Mouse (Mus musculus) CH12.LX (cell line): ENCODE results near the gene 2610002M06Rik.

ENCODE experiments used
- CTCF ChIP-seq, 2 experiments: IDR thresholded peaks in 1 of 2; conservative IDR thresholded peaks in 1 of 2; 2 replicates each; pipeline ENCODE4 v1.5.1; 2011 to 2012; ENCODE audit warnings: low read depth in 2 of 2, low read length in 2 of 2, improper control_type of control experiment in 1 of 2, inconsistent platforms in 1 of 2, mild to moderate bottlenecking in 1 of 2, moderate library complexity in 1 of 2
- ETS1 ChIP-seq: conservative IDR thresholded peaks from 2 replicates; pipeline ENCODE4 v1.6.1; 2012; ENCODE audit warnings: low read depth, mild to moderate bottlenecking, inconsistent platforms, low read length, improper control_type of control experiment, moderate library complexity
- KAT2A ChIP-seq: IDR thresholded peaks from 2 replicates; pipeline ENCODE4 v1.6.1; 2012; ENCODE audit warnings: low read length, improper control_type of control experiment, inconsistent platforms; ENCODE audit not compliant: insufficient replicate concordance
- MAX ChIP-seq: IDR thresholded peaks from 2 replicates; pipeline ENCODE4 v1.6.1; 2011; ENCODE audit warnings: low read length, improper control_type of control experiment
- MXI1 ChIP-seq: IDR thresholded peaks from 2 replicates; pipeline ENCODE4 v1.6.1; 2011; ENCODE audit warnings: mild to moderate bottlenecking, low read depth, low read length, improper control_type of control experiment
- MYC ChIP-seq: IDR thresholded peaks from 2 replicates; pipeline ENCODE4 v1.6.1; 2011; ENCODE audit warnings: low read depth, mild to moderate bottlenecking, improper control_type of control experiment, low read length
- NELFE ChIP-seq: IDR thresholded peaks from 2 replicates; pipeline ENCODE4 v1.6.1; 2011; ENCODE audit warnings: low read depth, low read length, improper control_type of control experiment
- POLR2A ChIP-seq: IDR thresholded peaks from 2 replicates; pipeline ENCODE4 v1.6.1; 2011; ENCODE audit warnings: low read depth, mild to moderate bottlenecking, improper control_type of control experiment, low read length

- TF ChIP-seq POLR2A, result no peak
- no peak for TF ChIP-seq MYC
- no peak for TF ChIP-seq ETS1
- no peak for TF ChIP-seq NELFE
- TF ChIP-seq MXI1, result no peak
- TF ChIP-seq KAT2A, result no peak
- no peak for TF ChIP-seq CTCF (conservative IDR thresholded peaks at IDR 0.05 in 1 of 2, IDR thresholded peaks at IDR 0.05 in 1 of 2; ENCODE audit: low read depth in 2 of 2, low read length in 2 of 2)
- no peak for TF ChIP-seq MAX
These were observed 19.2 kb downstream of the 2610002M06Rik start for GRCm38 (mm10) chrX:107796919-107797318.
